Mouse (Mus musculus): ENCODE data around the gene Slc13a3.

GRCm38 (mm10) chr2:165404951-165405350, 68.1 kb downstream of the Slc13a3 start:
- TF ChIP-seq CTCF (IDR thresholded peaks at IDR 0.05; ENCODE audit: control insufficient read depth, insufficient read depth, low read length): no peak
- TF ChIP-seq POLR2A (IDR thresholded peaks at IDR 0.05; ENCODE audit: borderline replicate concordance, control insufficient read depth, low read depth, low read length): no peak
